Mouse (Mus musculus): ENCODE data around the gene Rtl6. TPM values are rescaled to one million over a fixed set of nuclear protein-coding genes. Genes with fewer than 3 reads are reported as not detected.

Rtl6 gene
- total RNA-seq, 1 experiment from 2014 or later = 3.7 TPM

- no peak for ATAC-seq (replicated peaks in 1 of 2; ENCODE audit: insufficient read depth in 1 of 2, low FRiP score in 2 of 2, low TSS enrichment in 1 of 2, low read depth in 1 of 2, poor library complexity in 2 of 2, severe bottlenecking in 2 of 2)
These were observed 52.7 kb downstream of the Rtl6 start for GRCm38 (mm10) chr15:84504895-84505294.

Other genes with a start within 250 kb of the Rtl6 start
- gene Parvg, start 233.8 kb downstream of the Rtl6 start, total RNA-seq (2017) = 208 and 229 TPM in 2 replicates
- 0.15 TPM in 1 of 2 replicates, not detected in the other for gene Shisal1, start 110.7 kb downstream of the Rtl6 start, total RNA-seq (2017)
- gene Prr5, start 111.8 kb upstream of the Rtl6 start, total RNA-seq (2017) = 7.7 and 10.4 TPM in 2 replicates
- not detected in 2 replicates for gene Arhgap8, start 162.2 kb upstream of the Rtl6 start, total RNA-seq (2017)